ENCODE assay signal across 17 mouse cellular contexts in genomic region chr11:67797931-67798330, GRCm38 (mm10). TPM values are rescaled to one million over a fixed set of nuclear protein-coding genes. Genes with fewer than 3 reads are reported as not detected.
DNase-seq lines count a peak whose midpoint lies in the region; ATAC-seq and TF ChIP-seq lines count a peak whose summit lies in the region.
"Had no signal": no experiment of that assay in that cellular context is flagged by ENCODE, and none has a peak within 500 bp of the region (broad histone marks: within the 10 kb centered on the region; RNA-seq: fewer than 3 reads in every experiment).

Gene Dhrs7c, plus strand, starts transcription at chr11:67798187.

- TF ChIP-seq CTCF in gastrocnemius, adult 2 months (IDR thresholded peaks at IDR 0.05) = no peak

- peak within 1 kb of the TSS; percentile 92 for H3K27ac ChIP-seq in gastrocnemius, adult 2 months
- no peak within 1 kb of the TSS for H3K27ac ChIP-seq in hindbrain, embryonic 14.5 days
- H3K27ac ChIP-seq: left cerebral cortex, adult 2 months; liver, embryonic 13.5 days had no signal

- H3K27me3 ChIP-seq in hindbrain, embryonic 14.5 days (ENCODE audit: control insufficient read depth, insufficient read depth, low read length) = no peaks in the 10 kb centered on the region
- H3K27me3 ChIP-seq: liver, embryonic 13.5 days had no signal

- WGBS in hindbrain, embryonic 14.5 days = 78% methylated on average over 7 of the region's 7 CpGs

- ATAC-seq in monocyte, adult 5-6 weeks (replicated peaks; ENCODE audit: insufficient number of reproducible peaks, low FRiP score, low TSS enrichment, poor library complexity, severe bottlenecking) = no peak
- ATAC-seq in hindbrain, embryonic 14.5 days (ENCODE audit: low FRiP score) = no peak
- ATAC-seq: hindbrain, embryonic 16.5 days; lung, postnatal 0 days had no signal

- H3K9ac ChIP-seq in hindbrain, embryonic 14.5 days = no peak within 1 kb of the TSS
- H3K9ac ChIP-seq: liver, embryonic 13.5 days had no signal

- H3K4me2 ChIP-seq in hindbrain, embryonic 14.5 days (replicated peaks) = no peak within 1 kb of the TSS
- H3K4me2 ChIP-seq: liver, embryonic 13.5 days had no signal

- H3K9me3 ChIP-seq in hindbrain, embryonic 14.5 days (ENCODE audit: control insufficient read depth, low read length) = no peaks in the 10 kb centered on the region
- H3K9me3 ChIP-seq: liver, embryonic 13.5 days had no signal

- DNase-seq in cerebellum, postnatal 36 days = peak; percentile 31 to 32
- DNase-seq in cerebellum, adult 11 months = no peak
- DNase-seq in gastrocnemius, adult 2 months = peak; percentile 86
- peak; percentile 51 for DNase-seq in heart, adult 8-10 months (ENCODE audit: low spot score)
- DNase-seq in heart, postnatal 25 days (ENCODE audit: low spot score) = no peak
- DNase-seq in right cerebral cortex, adult 18-20 months = no peak
- no peak for DNase-seq in hindbrain, embryonic 14.5 days (ENCODE audit: low spot score)
- DNase-seq: adrenal gland, adult 8-10 months; kidney, adult 2 months; liver, embryonic 13.5 days; right cerebral cortex, postnatal 25 days; thymus, postnatal 14 days had no signal

- H3K36me3 ChIP-seq in hindbrain, embryonic 14.5 days (replicated peaks; ENCODE audit: control insufficient read depth, insufficient read depth) = no peaks in the 10 kb centered on the region
- H3K36me3 ChIP-seq: G1E; liver, embryonic 13.5 days had no signal

- no peaks in the 10 kb centered on the region for H3K4me1 ChIP-seq in hindbrain, embryonic 14.5 days (replicated peaks; ENCODE audit: control insufficient read depth, insufficient read depth, low read length)
- H3K4me1 ChIP-seq: liver, embryonic 13.5 days had no signal

- H3K4me3 ChIP-seq in gastrocnemius, adult 2 months = peak within 1 kb of the TSS; percentile 80
- H3K4me3 ChIP-seq in hindbrain, embryonic 14.5 days (replicated peaks; ENCODE audit: low read length) = no peak within 1 kb of the TSS
- H3K4me3 ChIP-seq: left cerebral cortex, adult 2 months; liver, embryonic 13.5 days had no signal

- intact Hi-C loops in gastrocnemius, adult 2 months (cut with DNase I) = loop anchor here (5.0 kb wide), 1 partner anchor 66 kb away; no protein-coding TSS in a partner anchor
- intact Hi-C loops in heart, postnatal 25 days (cut with DNase I) = no loop called here

RNA-seq across cellular contexts. Expression of gene Dhrs7c, which starts in this region (rescaled TPM):
- total RNA-seq in gastrocnemius, adult 2 months (2021) = 100 to 1,000 TPM; 338 to 397 TPM
- total RNA-seq in heart, adult 8-10 months (2022) = 100 to 1,000 TPM; 193 to 248 (median 231) TPM
- 100 to 1,000 TPM; 244 to 248 TPM for total RNA-seq in heart, postnatal 25 days (2021)
- total RNA-seq in monocyte, adult 5-6 weeks (2017) = not detected in 3 replicates
- not detected in 2 replicates for polyA plus RNA-seq in hindbrain, embryonic 14.5 days (2014; fragmentation: Nextera tagmentation; extraction: Ambion mirVana)
- total RNA-seq: adrenal gland, adult 8-10 months; G1E had no signal
- polyA plus RNA-seq: G1E; hindbrain, embryonic 16.5 days; liver, embryonic 13.5 days had no signal

Comparison
In these comparisons a context has a peak if more than half of its experiments do, and no peak if none do; other contexts are left out.
1. RNA of gene Dhrs7c (total RNA-seq): 338 to 397 TPM in gastrocnemius, adult 2 months, 244 to 248 TPM in heart, postnatal 25 days and 193 to 248 TPM in heart, adult 8-10 months; not detected in monocyte, adult 5-6 weeks; every median in the first group is over 100 times any median in the second.
2. DNase-seq: peak in cerebellum, postnatal 36 days (2 of 2), gastrocnemius, adult 2 months (single experiment) and heart, adult 8-10 months (single experiment); none in cerebellum, adult 11 months (single experiment), heart, postnatal 25 days (single experiment), right cerebral cortex, adult 18-20 months (single experiment) and hindbrain, embryonic 14.5 days (single experiment).